Mouse (Mus musculus) CH12.LX (cell line): Measurements from ENCODE around the gene Rbpms2. TPM values are rescaled to one million over a fixed set of nuclear protein-coding genes. Genes with fewer than 3 reads are reported as not detected.

Source experiments
- DNase-seq: peaks from one replicate; pipeline ENCODE4 v3.0.0-alpha.2; 2013; ENCODE audit errors: extremely low read depth
- H3K27ac ChIP-seq: 2 replicates; pipeline ENCODE4 v1.5.1; 2012; ENCODE audit warnings: low read depth, mild to moderate bottlenecking, control low read depth, moderate library complexity; ENCODE audit not compliant: insufficient read depth
- H3K27me3 ChIP-seq: replicated peaks from 2 replicates; pipeline ENCODE3; 2012; ENCODE audit warnings: inconsistent platforms
- H3K36me3 ChIP-seq, 2 experiments: replicated peaks in 1 of 2; 2 replicates each; pipeline versions ENCODE3 to v1.6.1; 2012; ENCODE audit warnings: inconsistent platforms in 1 of 2, low read length in 1 of 2, mild to moderate bottlenecking in 1 of 2, mixed read lengths in 1 of 2, moderate library complexity in 1 of 2; ENCODE audit not compliant: control insufficient read depth in 1 of 2, insufficient read depth in 1 of 2
- H3K4me1 ChIP-seq, 2 experiments: 2 replicates each; pipeline ENCODE4 v1.6.1; 2012; ENCODE audit warnings: inconsistent platforms in 1 of 2, moderate library complexity in 1 of 2; ENCODE audit not compliant: insufficient read depth in 2 of 2, control insufficient read depth in 1 of 2
- H3K4me2 ChIP-seq: 2 replicates; pipeline ENCODE4 v1.6.1; 2012; ENCODE audit warnings: low read depth, mild to moderate bottlenecking, control low read depth; ENCODE audit not compliant: poor library complexity, insufficient read depth, severe bottlenecking
- H3K4me3 ChIP-seq, 3 experiments: fragments of 150-350 bp in 1 of 3; sonication (generic) in 1 of 3; replicated peaks in 1 of 3; 2 replicates each; pipeline versions ENCODE3 to v1.5.1; 2011 to 2012; ENCODE audit warnings: low read depth in 2 of 3, low read length in 2 of 3, mild to moderate bottlenecking in 2 of 3, moderate library complexity in 2 of 3, control low read depth in 1 of 3, improper control_type of control experiment in 1 of 3, inconsistent platforms in 1 of 3, mixed read lengths in 1 of 3; ENCODE audit not compliant: poor library complexity in 1 of 3
- H3K79me2 ChIP-seq: replicated peaks from 2 replicates; pipeline ENCODE4 v1.6.1; 2012; ENCODE audit warnings: mild to moderate bottlenecking, moderate library complexity; ENCODE audit not compliant: control insufficient read depth, poor library complexity, insufficient read depth, severe bottlenecking; ENCODE audit errors: extremely low read depth
- H3K9ac ChIP-seq: 2 replicates; pipeline ENCODE4 v1.6.1; 2012; ENCODE audit warnings: low read depth, mild to moderate bottlenecking, control low read depth, moderate library complexity; ENCODE audit not compliant: insufficient read depth
- H3K9me3 ChIP-seq: replicated peaks from 2 replicates; pipeline ENCODE3; 2012; ENCODE audit warnings: low read length, inconsistent platforms, mixed read lengths
- BHLHE40 ChIP-seq: IDR thresholded peaks from 2 replicates; pipeline ENCODE4 v1.6.1; 2011; ENCODE audit warnings: mild to moderate bottlenecking, low read depth, low read length, improper control_type of control experiment
- CTCF ChIP-seq, 2 experiments: IDR thresholded peaks in 1 of 2; conservative IDR thresholded peaks in 1 of 2; 2 replicates each; pipeline ENCODE4 v1.5.1; 2011 to 2012; ENCODE audit warnings: low read depth in 2 of 2, low read length in 2 of 2, improper control_type of control experiment in 1 of 2, inconsistent platforms in 1 of 2, mild to moderate bottlenecking in 1 of 2, moderate library complexity in 1 of 2
- E2F4 ChIP-seq: IDR thresholded peaks from 2 replicates; pipeline ENCODE4 v1.6.1; 2011; ENCODE audit warnings: low read depth, low read length, improper control_type of control experiment; ENCODE audit not compliant: insufficient replicate concordance
- EP300 ChIP-seq: IDR thresholded peaks from 2 replicates; pipeline ENCODE4 v1.6.1; 2011; ENCODE audit warnings: low read length, improper control_type of control experiment
- ETS1 ChIP-seq: conservative IDR thresholded peaks from 2 replicates; pipeline ENCODE4 v1.6.1; 2012; ENCODE audit warnings: low read depth, mild to moderate bottlenecking, inconsistent platforms, low read length, improper control_type of control experiment, moderate library complexity
- HCFC1 ChIP-seq: IDR thresholded peaks from 2 replicates; pipeline ENCODE4 v1.6.1; 2012; ENCODE audit warnings: low read depth, mild to moderate bottlenecking, inconsistent platforms, low read length, improper control_type of control experiment
- MEF2A ChIP-seq: IDR thresholded peaks from 2 replicates; pipeline ENCODE4 v1.6.1; 2014; ENCODE audit warnings: low read depth, mild to moderate bottlenecking, inconsistent platforms, low read length, improper control_type of control experiment, borderline replicate concordance
- MXI1 ChIP-seq: IDR thresholded peaks from 2 replicates; pipeline ENCODE4 v1.6.1; 2011; ENCODE audit warnings: mild to moderate bottlenecking, low read depth, low read length, improper control_type of control experiment
- NRF1 ChIP-seq: IDR thresholded peaks from 2 replicates; pipeline ENCODE4 v1.6.1; 2014; ENCODE audit warnings: low read depth, mild to moderate bottlenecking, inconsistent platforms, low read length, improper control_type of control experiment, moderate library complexity
- PAX5 ChIP-seq: IDR thresholded peaks from 2 replicates; pipeline ENCODE4 v1.6.1; 2012; ENCODE audit warnings: low read length, inconsistent platforms, mixed read lengths
- POLR2A ChIP-seq: IDR thresholded peaks from 2 replicates; pipeline ENCODE4 v1.6.1; 2011; ENCODE audit warnings: low read depth, mild to moderate bottlenecking, improper control_type of control experiment, low read length
- RCOR1 ChIP-seq: conservative IDR thresholded peaks from 2 replicates; pipeline ENCODE4 v1.6.1; 2012; ENCODE audit warnings: low read depth, mild to moderate bottlenecking, inconsistent platforms, low read length, improper control_type of control experiment
- TBP ChIP-seq: conservative IDR thresholded peaks from 2 replicates; pipeline ENCODE4 v1.6.1; 2011; ENCODE audit warnings: low read depth, low read length, improper control_type of control experiment
- UBTF ChIP-seq: IDR thresholded peaks from 2 replicates; pipeline ENCODE4 v1.6.1; 2012; ENCODE audit warnings: low read depth, mild to moderate bottlenecking, inconsistent platforms, low read length, improper control_type of control experiment, moderate library complexity
- ZC3H11A ChIP-seq: IDR thresholded peaks from 2 replicates; pipeline ENCODE4 v1.6.1; 2012; ENCODE audit warnings: low read depth, mild to moderate bottlenecking, inconsistent platforms, low read length, improper control_type of control experiment
- dilution Hi-C: fragments of 300-500 bp; cut with MboI; formaldehyde crosslinking; loops from 2 replicates; pipeline ENCODE4 v1.14.3; 2020; ENCODE audit warnings: low sequenced_read_pairs; ENCODE audit not compliant: extremely low pct_unique_long_range_greater_than_20kb, extremely low pct_ligation_motif_present
- in situ Hi-C: fragments of 300-500 bp; cut with MboI; formaldehyde crosslinking; loops from 3 replicates; pipeline ENCODE4 v1.14.3; 2019; ENCODE audit warnings: low sequenced_read_pairs, low pct_ligation_motif_present, low pct_unique_long_range_greater_than_20kb, mixed read lengths
- polyA plus RNA-seq: library from polyadenylated mRNA; unstranded; fragments of >175 nt; gene quantifications from 2 replicates; pipeline ENCODE4 v1.2.1, GENCODE M21; 2012; ENCODE audit warnings: low read depth; ENCODE audit not compliant: insufficient read length
- total RNA-seq, 2 experiments: library from RNA; depleted of rRNA; stranded (reverse); fragments of 300-350 nt in 1 of 2; fragments of >200 nt in 1 of 2; gene quantifications; 2 replicates each; pipeline ENCODE4 v1.2.3; 2012 to 2014

Rbpms2 gene
- total and polyA plus RNA-seq, 3 experiments, result 0.13 to 0.34 TPM; not detected in 1

- peak overlapping the region; percentile 77 for H3K9ac ChIP-seq
- H3K9me3 ChIP-seq, result no peaks in the 10 kb centered on the region
- dilution Hi-C loops, result no loop called here
- no peak for DNase-seq
- H3K4me1 ChIP-seq, result peaks cover 6 to 54% of the 10 kb centered on the region in 2 experiments
- TF ChIP-seq CTCF (conservative IDR thresholded peaks at IDR 0.05 in 1 of 2, IDR thresholded peaks at IDR 0.05 in 1 of 2; ENCODE audit: low read depth in 2 of 2, low read length in 2 of 2) (no peak), ETS1 (no peak), PAX5 (no peak), BHLHE40 (no peak), RCOR1 (no peak), POLR2A (no peak)
- H3K27me3 ChIP-seq, result no peaks in the 10 kb centered on the region
- H3K27ac ChIP-seq, result no peak overlapping the region
- H3K4me3 ChIP-seq, result peak overlapping the region; percentile 59 to 82 (median 77)
- peaks cover 4% of the 10 kb centered on the region for H3K79me2 ChIP-seq
- peak overlapping the region; percentile 99 for H3K4me2 ChIP-seq
- peaks cover 0 to 27% of the 10 kb centered on the region in 2 experiments for H3K36me3 ChIP-seq
- in situ Hi-C loops, result no loop called here
Observed at GRCm38 (mm10) chr9:65677119-65677462, 47.6 kb downstream of the Rbpms2 start.

GRCm38 (mm10) chr9:65679181-65679761, 49.8 kb downstream of the Rbpms2 start:
- H3K4me2 ChIP-seq, result no peak overlapping the region
- TF ChIP-seq MEF2A (no peak), UBTF (no peak), MXI1 (no peak), NRF1 (no peak), HCFC1 (no peak), TBP (no peak), EP300 (no peak), CTCF (conservative IDR thresholded peaks at IDR 0.05 in 1 of 2, IDR thresholded peaks at IDR 0.05 in 1 of 2; ENCODE audit: low read depth in 2 of 2, low read length in 2 of 2) (no peak), ETS1 (no peak), BHLHE40 (no peak), ZC3H11A (no peak), E2F4 (no peak)
- no peak for DNase-seq
- H3K79me2 ChIP-seq, result peaks cover 4% of the 10 kb centered on the region
- no peak overlapping the region for H3K27ac ChIP-seq
- in situ Hi-C loops (no loop called here), dilution Hi-C loops (no loop called here)
- H3K9ac ChIP-seq, result no peak overlapping the region
- H3K9me3 ChIP-seq, result no peaks in the 10 kb centered on the region
- H3K36me3 ChIP-seq, result peaks cover 0 to 32% of the 10 kb centered on the region in 2 experiments
- H3K4me3 ChIP-seq, result no peak overlapping the region
- H3K4me1 ChIP-seq, result peaks cover 6 to 59% of the 10 kb centered on the region in 2 experiments
- H3K27me3 ChIP-seq, result no peaks in the 10 kb centered on the region
